Mouse (Mus musculus): ENCODE data around the gene Rasgrf1. TPM values are rescaled to one million over a fixed set of nuclear protein-coding genes. Genes with fewer than 3 reads are reported as not detected.

Rasgrf1 gene
- polyA plus RNA-seq, 1 experiment from 2014 or later, result 0.08 TPM

GRCm38 (mm10) chr9:90011849-90012248 lies 102.1 kb downstream of the Rasgrf1 start:
- DNase-seq (ENCODE audit: low spot score) (no peak), ATAC-seq (ENCODE audit: insufficient number of reproducible peaks, low FRiP score, low TSS enrichment, low read depth) (no peak)
- no peaks in the 10 kb centered on the region for H3K9me3 ChIP-seq (ENCODE audit: control insufficient read depth, low read length)
- H3K4me1 ChIP-seq (ENCODE audit: control insufficient read depth, insufficient read depth, low read length), result no peaks in the 10 kb centered on the region
- H3K27me3 ChIP-seq (ENCODE audit: control insufficient read depth, insufficient read depth, low read length), result no peaks in the 10 kb centered on the region
- H3K4me2 ChIP-seq (ENCODE audit: low read depth, severe bottlenecking), result no peak overlapping the region
- no peak overlapping the region for H3K27ac ChIP-seq (replicated peaks; ENCODE audit: low read depth, low read length)
- 59% methylated on average over 2 of the region's 2 CpGs for WGBS
- no peak overlapping the region for H3K9ac ChIP-seq (ENCODE audit: low read length)
- H3K36me3 ChIP-seq (ENCODE audit: control insufficient read depth, insufficient read depth, low read length), result no peaks in the 10 kb centered on the region
- H3K4me3 ChIP-seq (ENCODE audit: low read depth, low read length), result no peak overlapping the region

- no peaks in the 10 kb centered on the region for H3K9me3 ChIP-seq (ENCODE audit: control insufficient read depth, low read length)
- ATAC-seq (ENCODE audit: insufficient number of reproducible peaks, low FRiP score, low TSS enrichment, low read depth) (no peak), DNase-seq (ENCODE audit: low spot score) (no peak)
- no peaks in the 10 kb centered on the region for H3K36me3 ChIP-seq (ENCODE audit: control insufficient read depth, insufficient read depth, low read length)
- H3K27me3 ChIP-seq (ENCODE audit: control insufficient read depth, insufficient read depth, low read length), result no peaks in the 10 kb centered on the region
- no peaks in the 10 kb centered on the region for H3K4me1 ChIP-seq (ENCODE audit: control insufficient read depth, insufficient read depth, low read length)
- H3K27ac ChIP-seq (replicated peaks; ENCODE audit: low read depth, low read length), result no peak overlapping the region
- H3K4me3 ChIP-seq (ENCODE audit: low read depth, low read length), result no peak overlapping the region
- no peak overlapping the region for H3K4me2 ChIP-seq (ENCODE audit: low read depth, severe bottlenecking)
- WGBS, result 85% methylated on average over 3 of the region's 3 CpGs
- no peak overlapping the region for H3K9ac ChIP-seq (ENCODE audit: low read length)
These were observed 104.9 kb downstream of the Rasgrf1 start for GRCm38 (mm10) chr9:90014649-90015048.

- H3K4me1 ChIP-seq (ENCODE audit: control insufficient read depth, insufficient read depth, low read length), result no peaks in the 10 kb centered on the region
- H3K4me2 ChIP-seq (ENCODE audit: low read depth, severe bottlenecking), result no peak overlapping the region
- WGBS, result 69% methylated on average over 6 of the region's 6 CpGs
- ATAC-seq (ENCODE audit: insufficient number of reproducible peaks, low FRiP score, low TSS enrichment, low read depth), result no peak
- H3K9ac ChIP-seq (ENCODE audit: low read length), result no peak overlapping the region
- H3K27ac ChIP-seq (replicated peaks; ENCODE audit: low read depth, low read length), result no peak overlapping the region
- H3K9me3 ChIP-seq (ENCODE audit: control insufficient read depth, low read length), result no peaks in the 10 kb centered on the region
- no peak for DNase-seq (ENCODE audit: low spot score)
- no peaks in the 10 kb centered on the region for H3K27me3 ChIP-seq (ENCODE audit: control insufficient read depth, insufficient read depth, low read length)
- H3K4me3 ChIP-seq (ENCODE audit: low read depth, low read length), result no peak overlapping the region
- H3K36me3 ChIP-seq (ENCODE audit: control insufficient read depth, insufficient read depth, low read length), result no peaks in the 10 kb centered on the region
These were observed 106.5 kb downstream of the Rasgrf1 start for GRCm38 (mm10) chr9:90016204-90016603.

- DNase-seq (ENCODE audit: low spot score), result no peak
- WGBS, result 86% methylated on average over 6 of the region's 6 CpGs
These were observed 111.2 kb downstream of the Rasgrf1 start for GRCm38 (mm10) chr9:90020866-90021265.

GRCm38 (mm10) chr9:90021442-90021841 lies 111.7 kb downstream of the Rasgrf1 start:
- Histone ChIP-seq H3K36me3 (ENCODE audit: control insufficient read depth, insufficient read depth, low read length) (no peaks in the 10 kb centered on the region), H3K9me3 (ENCODE audit: control insufficient read depth, low read length) (no peaks in the 10 kb centered on the region), H3K4me2 (ENCODE audit: low read depth, severe bottlenecking) (no peak overlapping the region), H3K4me1 (ENCODE audit: control insufficient read depth, insufficient read depth, low read length) (no peaks in the 10 kb centered on the region), H3K4me3 (ENCODE audit: low read depth, low read length) (no peak overlapping the region), H3K27ac (replicated peaks; ENCODE audit: low read depth, low read length) (no peak overlapping the region), H3K27me3 (ENCODE audit: control insufficient read depth, insufficient read depth, low read length) (no peaks in the 10 kb centered on the region), H3K9ac (ENCODE audit: low read length) (no peak overlapping the region)
- DNase-seq (ENCODE audit: low spot score) (no peak), ATAC-seq (ENCODE audit: insufficient number of reproducible peaks, low FRiP score, low TSS enrichment, low read depth) (no peak)
- WGBS, result 88% methylated on average over 4 of the region's 4 CpGs

More at GRCm38 (mm10) chr9:90020866-90021265, 111.2 kb downstream of the Rasgrf1 start:
- Histone ChIP-seq H3K4me3 (ENCODE audit: low read depth, low read length) (no peak overlapping the region), H3K4me1 (ENCODE audit: control insufficient read depth, insufficient read depth, low read length) (no peaks in the 10 kb centered on the region), H3K27ac (replicated peaks; ENCODE audit: low read depth, low read length) (no peak overlapping the region), H3K27me3 (ENCODE audit: control insufficient read depth, insufficient read depth, low read length) (no peaks in the 10 kb centered on the region), H3K36me3 (ENCODE audit: control insufficient read depth, insufficient read depth, low read length) (no peaks in the 10 kb centered on the region), H3K9ac (ENCODE audit: low read length) (no peak overlapping the region), H3K4me2 (ENCODE audit: low read depth, severe bottlenecking) (no peak overlapping the region), H3K9me3 (ENCODE audit: control insufficient read depth, low read length) (no peaks in the 10 kb centered on the region)
- ATAC-seq (ENCODE audit: insufficient number of reproducible peaks, low FRiP score, low TSS enrichment, low read depth), result no peak

GRCm38 (mm10) chr9:90027709-90028108 lies 118.0 kb downstream of the Rasgrf1 start:
- Histone ChIP-seq H3K9me3 (ENCODE audit: control insufficient read depth, low read length) (no peaks in the 10 kb centered on the region), H3K4me2 (ENCODE audit: low read depth, severe bottlenecking) (no peak overlapping the region), H3K27me3 (ENCODE audit: control insufficient read depth, insufficient read depth, low read length) (no peaks in the 10 kb centered on the region), H3K9ac (ENCODE audit: low read length) (no peak overlapping the region), H3K4me1 (ENCODE audit: control insufficient read depth, insufficient read depth, low read length) (no peaks in the 10 kb centered on the region), H3K36me3 (ENCODE audit: control insufficient read depth, insufficient read depth, low read length) (no peaks in the 10 kb centered on the region), H3K4me3 (ENCODE audit: low read depth, low read length) (no peak overlapping the region), H3K27ac (replicated peaks; ENCODE audit: low read depth, low read length) (no peak overlapping the region)
- DNase-seq (ENCODE audit: low spot score) (no peak), ATAC-seq (ENCODE audit: insufficient number of reproducible peaks, low FRiP score, low TSS enrichment, low read depth) (no peak)
- WGBS, result 92% methylated on average over 6 of the region's 6 CpGs

DNA sequence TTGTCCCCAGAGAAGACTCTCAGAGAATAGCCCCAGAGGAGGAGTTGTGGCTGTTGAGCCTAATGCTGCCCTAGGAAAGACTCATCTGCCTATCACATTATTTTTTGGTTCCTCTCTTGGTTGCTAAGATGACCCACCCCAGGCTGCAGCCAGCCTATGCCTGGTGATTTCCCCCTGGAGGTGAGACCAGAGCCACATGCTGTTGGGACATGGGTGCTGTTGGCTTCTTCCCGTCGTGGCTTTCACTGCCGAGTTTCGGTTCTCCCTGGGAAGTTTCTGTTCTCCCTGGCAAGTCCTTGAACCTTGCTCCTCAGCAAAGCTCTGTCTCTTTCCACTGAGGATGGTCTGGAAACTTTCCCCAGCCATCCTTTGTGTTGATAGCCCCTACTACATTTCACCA lies 124.2 kb downstream of the Rasgrf1 start:
- 76% methylated on average over 4 of the region's 4 CpGs for WGBS

GRCm38 (mm10) chr9:90035168-90035567 lies 125.5 kb downstream of the Rasgrf1 start:
- Histone ChIP-seq H3K36me3 (ENCODE audit: control insufficient read depth, insufficient read depth, low read length) (no peaks in the 10 kb centered on the region), H3K4me1 (ENCODE audit: control insufficient read depth, insufficient read depth, low read length) (no peaks in the 10 kb centered on the region), H3K27ac (replicated peaks; ENCODE audit: low read depth, low read length) (no peak overlapping the region), H3K9ac (ENCODE audit: low read length) (no peak overlapping the region), H3K9me3 (ENCODE audit: control insufficient read depth, low read length) (no peaks in the 10 kb centered on the region), H3K27me3 (ENCODE audit: control insufficient read depth, insufficient read depth, low read length) (no peaks in the 10 kb centered on the region), H3K4me2 (ENCODE audit: low read depth, severe bottlenecking) (no peak overlapping the region), H3K4me3 (ENCODE audit: low read depth, low read length) (no peak overlapping the region)
- DNase-seq (ENCODE audit: low spot score) (no peak), ATAC-seq (ENCODE audit: insufficient number of reproducible peaks, low FRiP score, low TSS enrichment, low read depth) (no peak)
- WGBS, result 70% methylated on average over 2 of the region's 2 CpGs

More for the DNA sequence above, 124.2 kb downstream of the Rasgrf1 start:
- H3K4me1 ChIP-seq (ENCODE audit: control insufficient read depth, insufficient read depth, low read length), result no peaks in the 10 kb centered on the region
- no peak overlapping the region for H3K4me3 ChIP-seq (ENCODE audit: low read depth, low read length)
- DNase-seq (ENCODE audit: low spot score) (no peak), ATAC-seq (ENCODE audit: insufficient number of reproducible peaks, low FRiP score, low TSS enrichment, low read depth) (no peak)
- no peaks in the 10 kb centered on the region for H3K9me3 ChIP-seq (ENCODE audit: control insufficient read depth, low read length)
- H3K27ac ChIP-seq (replicated peaks; ENCODE audit: low read depth, low read length), result no peak overlapping the region
- no peaks in the 10 kb centered on the region for H3K36me3 ChIP-seq (ENCODE audit: control insufficient read depth, insufficient read depth, low read length)
- no peak overlapping the region for H3K4me2 ChIP-seq (ENCODE audit: low read depth, severe bottlenecking)
- H3K27me3 ChIP-seq (ENCODE audit: control insufficient read depth, insufficient read depth, low read length), result no peaks in the 10 kb centered on the region
- no peak overlapping the region for H3K9ac ChIP-seq (ENCODE audit: low read length)

- no peaks in the 10 kb centered on the region for H3K36me3 ChIP-seq (ENCODE audit: control insufficient read depth, insufficient read depth, low read length)
- H3K9ac ChIP-seq (ENCODE audit: low read length), result no peak overlapping the region
- no peaks in the 10 kb centered on the region for H3K27me3 ChIP-seq (ENCODE audit: control insufficient read depth, insufficient read depth, low read length)
- H3K9me3 ChIP-seq (ENCODE audit: control insufficient read depth, low read length), result no peaks in the 10 kb centered on the region
- 91% methylated on average over 3 of the region's 3 CpGs for WGBS
- no peak overlapping the region for H3K4me2 ChIP-seq (ENCODE audit: low read depth, severe bottlenecking)
- no peak overlapping the region for H3K4me3 ChIP-seq (ENCODE audit: low read depth, low read length)
- DNase-seq (ENCODE audit: low spot score) (no peak), ATAC-seq (ENCODE audit: insufficient number of reproducible peaks, low FRiP score, low TSS enrichment, low read depth) (no peak)
- H3K4me1 ChIP-seq (ENCODE audit: control insufficient read depth, insufficient read depth, low read length), result no peaks in the 10 kb centered on the region
- no peak overlapping the region for H3K27ac ChIP-seq (replicated peaks; ENCODE audit: low read depth, low read length)
These were observed 126.1 kb downstream of the Rasgrf1 start for GRCm38 (mm10) chr9:90035794-90036193.
